Mouse (Mus musculus) cerebellum, adult 18-20 months (tissue): ENCODE results near the gene Tm4sf1.

ENCODE experiments used
- DNase-seq, 2 experiments: peaks; one replicate each; pipeline ENCODE4 v3.0.0; 2021

Tm4sf1 gene

GRCm38 (mm10) chr3:57301921-57302539, at the start of gene Tm4sf1:
TSS of gene Tm4sf1 (minus strand) at chr3:57301988.
- DNase-seq: no peak

- DNase-seq: no peak
Measured at GRCm38 (mm10) chr3:57344811-57345210, 43.0 kb upstream of the Tm4sf1 start.

- DNase-seq: no peak
Measured at GRCm38 (mm10) chr3:57343837-57344607, 42.2 kb upstream of the Tm4sf1 start.

- DNase-seq: no peak
Measured at GRCm38 (mm10) chr3:57342976-57343375, 41.2 kb upstream of the Tm4sf1 start.

- DNase-seq: no peak
Measured at GRCm38 (mm10) chr3:57341321-57341720, 39.5 kb upstream of the Tm4sf1 start.

- DNase-seq: no peak
Measured at GRCm38 (mm10) chr3:57335080-57335815, 33.5 kb upstream of the Tm4sf1 start.

- DNase-seq: no peak
Measured at GRCm38 (mm10) chr3:57327941-57328340, 26.2 kb upstream of the Tm4sf1 start.

GRCm38 (mm10) chr3:57307076-57307475, 5.3 kb upstream of the Tm4sf1 start:
- DNase-seq: no peak

- DNase-seq: no peak
Measured at GRCm38 (mm10) chr3:57305564-57305963, 3.8 kb upstream of the Tm4sf1 start.

GRCm38 (mm10) chr3:57304484-57304883, 2.7 kb upstream of the Tm4sf1 start:
- DNase-seq: no peak

- no peak for DNase-seq
Measured at GRCm38 (mm10) chr3:57304050-57304449, 2.3 kb upstream of the Tm4sf1 start.

GRCm38 (mm10) chr3:57303486-57303885, 1.7 kb upstream of the Tm4sf1 start:
- DNase-seq: no peak

- no peak for DNase-seq
Measured at GRCm38 (mm10) chr3:57302886-57303285, 1.1 kb upstream of the Tm4sf1 start.

- DNase-seq: no peak
Measured at GRCm38 (mm10) chr3:57301366-57301765, 422 bp downstream of the Tm4sf1 start.

- DNase-seq: no peak
Measured at GRCm38 (mm10) chr3:57297991-57298390, 3.8 kb downstream of the Tm4sf1 start.

- no peak for DNase-seq
Measured at GRCm38 (mm10) chr3:57296574-57296973, 5.2 kb downstream of the Tm4sf1 start.

- no peak for DNase-seq
Measured at GRCm38 (mm10) chr3:57295631-57296030, 6.2 kb downstream of the Tm4sf1 start.

- DNase-seq: peak; percentile 5
Measured at GRCm38 (mm10) chr3:57294742-57295525, 6.9 kb downstream of the Tm4sf1 start.

GRCm38 (mm10) chr3:57293925-57294324, 7.9 kb downstream of the Tm4sf1 start:
- DNase-seq: no peak

GRCm38 (mm10) chr3:57292826-57293225, 9.0 kb downstream of the Tm4sf1 start:
- DNase-seq: no peak

GRCm38 (mm10) chr3:57288944-57289491, 12.8 kb downstream of the Tm4sf1 start:
- DNase-seq: no peak

- no peak for DNase-seq
Measured at GRCm38 (mm10) chr3:57287854-57288720, 13.7 kb downstream of the Tm4sf1 start.
